In genomic region chr16:89935398-89935797, GRCm38 (mm10) we compare ENCODE assay signal across 19 mouse cellular contexts.
"Had no signal": no experiment of that assay in that cellular context is flagged by ENCODE, and none has a peak within 500 bp of the region (broad histone marks: within the 10 kb centered on the region; RNA-seq: fewer than 3 reads in every experiment).

No protein-coding gene starts in this region.

- ATAC-seq: intestine, embryonic 15.5 days; midbrain, embryonic 16.5 days had no signal

- H3K9me3 ChIP-seq: hindbrain, embryonic 15.5 days; intestine, embryonic 15.5 days; limb, embryonic 10.5 days; limb, embryonic 13.5 days; liver, embryonic 15.5 days; midbrain, embryonic 12.5 days; neural tube, embryonic 13.5 days; stomach, embryonic 15.5 days had no signal

- H3K4me1 ChIP-seq: hindbrain, embryonic 15.5 days; intestine, embryonic 15.5 days; liver, embryonic 15.5 days; midbrain, embryonic 12.5 days had no signal

- DNase-seq: layer of hippocampus, adult 9-11 months; liver; lung, adult 2 months; lung, postnatal 14 days; retina, postnatal 1 day; right cerebral cortex, postnatal 25 days; spleen, adult 18-20 months; thymus, postnatal 25 days had no signal

- H3K4me2 ChIP-seq: hindbrain, embryonic 15.5 days; intestine, embryonic 15.5 days; limb, embryonic 13.5 days; liver, embryonic 15.5 days; midbrain, embryonic 12.5 days; neural tube, embryonic 13.5 days; stomach, embryonic 15.5 days had no signal

- H3K36me3 ChIP-seq: hindbrain, embryonic 15.5 days; intestine, embryonic 15.5 days; limb, embryonic 10.5 days; limb, embryonic 13.5 days; liver, embryonic 15.5 days; midbrain, embryonic 12.5 days; neural tube, embryonic 13.5 days; stomach, embryonic 15.5 days had no signal

- H3K4me3 ChIP-seq: hindbrain, embryonic 15.5 days; intestine, embryonic 15.5 days; limb, embryonic 10.5 days; limb, embryonic 13.5 days; liver, embryonic 15.5 days; midbrain, embryonic 12.5 days; myocyte; neural tube, embryonic 13.5 days; stomach, embryonic 15.5 days had no signal

- H3K9ac ChIP-seq: hindbrain, embryonic 15.5 days; intestine, embryonic 15.5 days; limb, embryonic 13.5 days; liver, embryonic 15.5 days; midbrain, embryonic 12.5 days; neural tube, embryonic 13.5 days; stomach, embryonic 15.5 days had no signal

- H3K27me3 ChIP-seq: hindbrain, embryonic 15.5 days; intestine, embryonic 15.5 days; limb, embryonic 13.5 days; liver, embryonic 15.5 days; midbrain, embryonic 12.5 days; neural tube, embryonic 13.5 days; stomach, embryonic 15.5 days had no signal

- H3K27ac ChIP-seq: hindbrain, embryonic 15.5 days; intestine, embryonic 15.5 days; kidney, postnatal 0 days; limb, embryonic 10.5 days; limb, embryonic 13.5 days; liver, embryonic 15.5 days; midbrain, embryonic 12.5 days; neural tube, embryonic 13.5 days; stomach, embryonic 15.5 days had no signal
